Mouse (Mus musculus) intestine, embryonic 14.5 days (tissue): Measurements from ENCODE around the gene Phf23. TPM values are rescaled to one million over a fixed set of nuclear protein-coding genes. Genes with fewer than 3 reads are reported as not detected.

Experiments used
- ATAC-seq: fragments of 200-750 bp; cut with Nextera tagmentation; replicated peaks from 2 replicates; pipeline ENCODE4 v1.8.0; 2017; ENCODE audit warnings: low read depth, moderate number of reproducible peaks, moderate TSS enrichment, moderate library complexity; ENCODE audit not compliant: low FRiP score, low TSS enrichment
- DNase-seq: peaks from one replicate; pipeline ENCODE4 v3.0.0-alpha.2; 2018; ENCODE audit warnings: low spot score
- H3K27ac ChIP-seq: fragments of 300-500 bp; sonication (generic); 2 replicates; pipeline ENCODE4 v1.5.1; 2014; ENCODE audit warnings: low read depth, mild to moderate bottlenecking, control low read depth
- H3K27me3 ChIP-seq: fragments of 300-500 bp; sonication (generic); replicated peaks from 2 replicates; pipeline ENCODE4 v1.6.1; 2014; ENCODE audit warnings: low read length, control low read depth; ENCODE audit not compliant: control insufficient read depth, insufficient read depth
- H3K36me3 ChIP-seq: fragments of 300-500 bp; sonication (generic); 2 replicates; pipeline ENCODE4 v1.6.1; 2014; ENCODE audit warnings: low read length, control low read depth; ENCODE audit not compliant: control insufficient read depth, insufficient read depth
- H3K4me1 ChIP-seq: fragments of 300-500 bp; sonication (generic); replicated peaks from 2 replicates; pipeline ENCODE4 v1.6.1; 2014; ENCODE audit warnings: low read length, control low read depth, mixed read lengths; ENCODE audit not compliant: control insufficient read depth, insufficient read depth
- H3K4me2 ChIP-seq: fragments of 300-500 bp; sonication (generic); 2 replicates; pipeline ENCODE4 v1.6.1; 2014; ENCODE audit warnings: low read length
- H3K4me3 ChIP-seq: fragments of 300-500 bp; sonication (generic); 2 replicates; pipeline ENCODE4 v1.5.1; 2014; ENCODE audit warnings: low read depth, low read length, control low read depth, mixed read lengths
- H3K9ac ChIP-seq: fragments of 300-500 bp; sonication (generic); 2 replicates; pipeline ENCODE4 v1.6.1; 2014; ENCODE audit warnings: mild to moderate bottlenecking, low read length
- H3K9me3 ChIP-seq: fragments of 300-500 bp; sonication (generic); 2 replicates; pipeline ENCODE4 v1.6.1; 2016; ENCODE audit warnings: low read length, control low read depth; ENCODE audit not compliant: control insufficient read depth
- WGBS: fragments of 180-500 bp; shearing (Covaris S2); extraction: QIAGEN DNeasy Blood & Tissue Kit; methylation state at CpG from one replicate; pipeline ENCODE4 v1.1.7; 2014; 5-methylcytosine and 5-hydroxymethylcytosine counted together
- polyA plus RNA-seq: library from polyadenylated mRNA; unstranded; fragments of >200 nt; fragmentation: Nextera tagmentation; extraction: Ambion mirVana; gene quantifications from 2 replicates; pipeline ENCODE4 v1.2.1, GENCODE M21; 2014

Phf23 gene
- polyA plus RNA-seq, 1 experiment from 2014 or later, result 37.6 TPM

DNA sequence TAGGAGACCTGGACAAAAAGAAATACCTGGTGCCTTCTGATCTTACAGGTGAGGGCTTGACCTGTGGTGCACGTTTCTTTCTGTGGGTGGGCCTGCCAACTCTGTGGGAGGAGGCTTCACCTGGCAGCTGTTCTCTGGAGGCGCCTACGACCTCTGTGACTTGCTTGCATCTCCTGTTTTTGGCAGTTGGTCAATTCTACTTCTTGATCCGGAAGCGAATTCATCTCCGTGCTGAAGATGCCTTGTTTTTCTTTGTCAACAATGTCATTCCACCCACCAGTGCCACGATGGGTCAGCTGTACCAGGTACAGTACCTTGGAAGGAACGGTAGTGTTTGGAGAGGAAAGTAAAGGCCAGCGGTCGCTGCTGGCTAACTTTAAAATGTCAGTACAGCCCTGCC, 3.2 kb upstream of the Phf23 start:
- Histone ChIP-seq H3K9ac (peak overlapping the region; percentile 83), H3K9me3 (no peaks in the 10 kb centered on the region), H3K36me3 (peaks cover 46% of the 10 kb centered on the region), H3K4me1 (peaks cover 13% of the 10 kb centered on the region), H3K4me3 (peak overlapping the region; percentile 78), H3K4me2 (peak overlapping the region; percentile 71), H3K27me3 (no peaks in the 10 kb centered on the region), H3K27ac (no peak overlapping the region)
- no peak for ATAC-seq
- WGBS, result 75% methylated on average over 10 of the region's 10 CpGs
- DNase-seq, result no peak

DNA sequence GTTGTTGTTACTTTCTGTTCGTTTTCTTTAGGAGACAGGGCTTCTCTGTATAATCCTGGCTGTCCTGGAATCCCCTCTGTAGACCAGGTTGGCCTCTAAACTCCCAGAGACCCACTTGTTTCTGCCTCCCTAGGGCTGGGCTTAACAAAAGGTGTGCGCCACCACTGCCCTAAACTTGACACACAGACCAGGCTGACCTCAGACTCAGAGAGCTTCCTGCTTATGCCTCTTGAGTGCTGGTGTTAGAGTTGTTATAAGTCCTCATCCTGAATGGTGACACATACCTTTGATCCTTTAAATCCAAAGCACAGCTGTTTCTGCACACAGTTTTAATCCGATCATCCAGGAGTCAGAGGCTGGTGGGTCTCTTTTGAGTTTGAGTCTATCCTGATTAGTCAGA, 2.6 kb upstream of the Phf23 start:
- peak overlapping the region; percentile 71 for H3K4me2 ChIP-seq
- H3K9me3 ChIP-seq, result no peaks in the 10 kb centered on the region
- H3K4me1 ChIP-seq, result peaks cover 18% of the 10 kb centered on the region
- H3K27me3 ChIP-seq, result no peaks in the 10 kb centered on the region
- H3K27ac ChIP-seq, result no peak overlapping the region
- no peak for ATAC-seq
- H3K36me3 ChIP-seq, result peaks cover 45% of the 10 kb centered on the region
- H3K4me3 ChIP-seq, result peak overlapping the region; percentile 78
- WGBS, result 85% methylated on average over 3 of the region's 3 CpGs
- H3K9ac ChIP-seq, result peak overlapping the region; percentile 83; the same call in 1 of the 2 replicates
- no peak for DNase-seq

DNA sequence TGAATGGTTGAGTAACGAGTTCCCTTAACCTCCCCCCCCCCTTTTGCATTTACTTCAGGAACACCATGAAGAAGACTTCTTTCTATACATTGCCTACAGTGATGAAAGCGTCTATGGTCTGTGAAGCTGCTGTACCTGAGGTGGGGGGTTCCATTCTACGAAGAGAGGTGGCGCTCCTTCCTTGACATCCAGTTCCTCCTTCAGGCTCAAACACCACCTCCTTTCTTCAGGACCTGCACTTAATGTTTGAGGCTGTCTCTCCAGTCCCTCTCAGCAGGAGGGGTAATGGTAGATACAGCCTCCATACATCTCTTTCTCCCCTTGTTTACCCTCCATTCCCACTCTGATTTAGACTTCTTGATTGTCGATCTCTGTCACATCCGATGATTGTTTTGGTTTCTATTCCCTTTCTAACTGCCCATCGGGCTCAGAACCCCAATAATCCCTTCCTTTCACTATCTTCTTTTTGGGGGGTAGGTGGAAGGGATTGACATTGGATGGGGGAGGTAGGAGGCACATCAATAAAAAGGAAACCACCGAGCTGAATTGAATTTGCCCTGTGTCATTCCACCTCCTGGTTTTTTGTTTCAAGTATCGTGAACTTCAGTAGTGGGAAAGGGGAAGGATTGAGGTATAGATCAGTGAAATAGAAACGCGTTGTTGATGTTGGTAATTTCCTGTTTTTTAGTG, 1.0 kb upstream of the Phf23 start:
- DNase-seq (no peak), ATAC-seq (no peak)
- H3K9ac ChIP-seq, result no peak overlapping the region
- no peak overlapping the region; the same call in 1 of the 2 replicates for H3K27ac ChIP-seq
- no peaks in the 10 kb centered on the region for H3K9me3 ChIP-seq
- no peaks in the 10 kb centered on the region for H3K27me3 ChIP-seq
- H3K4me2 ChIP-seq, result peak overlapping the region; percentile 38; the same call in 1 of the 2 replicates
- H3K4me1 ChIP-seq, result peaks cover 21% of the 10 kb centered on the region
- peaks cover 45% of the 10 kb centered on the region for H3K36me3 ChIP-seq
- 84% methylated on average over 11 of the region's 11 CpGs for WGBS
- H3K4me3 ChIP-seq, result 0 out of 2 replicates have a peak overlapping the region, but pooled peaks have one; percentile 77

DNA sequence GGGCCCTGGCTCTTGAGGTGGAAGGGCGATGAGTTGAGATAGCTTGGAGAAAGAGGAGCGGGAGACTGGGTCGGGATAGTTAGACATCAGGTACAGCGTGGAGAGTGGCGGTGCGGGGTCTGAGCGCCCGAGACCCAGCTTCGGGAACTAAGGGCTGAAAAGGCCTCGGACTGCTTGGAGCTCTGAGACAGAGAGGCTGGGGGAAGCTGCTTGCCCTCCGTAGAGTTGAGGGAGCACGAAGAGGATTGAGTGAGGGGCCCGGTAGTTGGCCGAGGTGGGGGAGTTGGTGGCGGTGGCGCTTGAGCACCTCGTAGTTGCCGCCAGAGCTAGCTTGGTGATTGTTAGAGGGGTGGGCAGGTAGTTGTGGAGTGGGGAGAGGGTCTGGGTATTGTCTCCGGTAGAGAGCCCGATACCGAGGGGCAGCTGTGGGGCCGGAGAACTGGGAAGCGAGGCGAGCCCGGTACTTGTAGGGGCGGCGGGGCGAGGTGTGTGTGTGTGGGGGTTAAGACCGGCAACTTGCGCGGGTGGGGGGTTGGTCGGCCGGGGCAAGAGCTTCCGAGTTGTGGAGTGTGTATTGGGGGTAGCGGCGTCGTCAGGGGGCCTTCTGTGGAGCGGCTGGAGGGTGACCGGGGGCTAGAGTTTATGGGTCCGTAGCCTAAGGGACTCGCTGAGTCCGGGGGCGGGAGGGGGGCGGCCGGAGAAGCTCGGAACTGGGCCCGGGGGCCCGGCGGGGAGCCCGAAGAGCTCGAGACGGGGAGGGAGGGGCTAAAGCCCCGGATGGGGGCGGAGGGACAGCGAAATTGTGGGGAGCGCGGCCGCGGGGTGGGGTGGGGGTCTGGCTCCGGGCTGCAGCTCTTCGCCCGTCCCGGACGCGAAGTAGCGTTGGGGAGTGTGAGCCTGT, 834 bp downstream of the Phf23 start:
- H3K9me3 ChIP-seq, result no peaks in the 10 kb centered on the region
- peaks cover 23% of the 10 kb centered on the region for H3K4me1 ChIP-seq
- ATAC-seq (peak; percentile 2), DNase-seq (peak; percentile 78)
- under 1% methylated on average over 64 of the region's 66 CpGs for WGBS
- peak overlapping the region; percentile 57 for H3K4me2 ChIP-seq
- H3K4me3 ChIP-seq, result peak overlapping the region; percentile 77
- no peaks in the 10 kb centered on the region for H3K27me3 ChIP-seq
- H3K9ac ChIP-seq, result peak overlapping the region; percentile 88
- H3K27ac ChIP-seq, result peak overlapping the region; percentile 98
- peaks cover 41% of the 10 kb centered on the region for H3K36me3 ChIP-seq

DNA sequence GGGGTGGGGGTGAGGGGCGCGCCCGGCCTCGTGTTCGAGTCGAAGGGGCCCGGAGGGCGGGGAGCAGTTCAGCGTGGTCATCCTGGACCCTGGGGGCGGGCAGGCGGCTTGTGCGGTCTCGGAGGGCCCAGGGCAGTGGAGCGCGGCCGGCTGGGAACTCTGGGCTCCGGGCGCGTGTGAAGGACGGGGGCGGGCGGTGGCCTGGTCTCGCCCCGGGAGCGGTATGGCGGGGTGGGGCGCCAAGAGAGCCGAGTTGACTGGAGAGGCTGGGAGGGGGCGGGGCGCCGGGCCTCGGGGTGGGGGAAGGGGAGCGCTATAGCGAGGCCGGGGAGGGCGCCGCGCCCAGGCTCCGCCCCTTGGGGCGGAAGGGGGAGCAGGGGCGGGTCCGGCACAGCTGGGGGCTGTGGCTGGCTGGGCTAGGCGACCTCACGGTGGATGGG, 1.5 kb downstream of the Phf23 start:
- H3K27me3 ChIP-seq, result no peaks in the 10 kb centered on the region
- DNase-seq, result peak; percentile 91
- peak overlapping the region; percentile 88 for H3K9ac ChIP-seq
- peak overlapping the region; percentile 77 for H3K4me3 ChIP-seq
- peaks cover 30% of the 10 kb centered on the region for H3K4me1 ChIP-seq
- peak overlapping the region; percentile 57 for H3K4me2 ChIP-seq
- H3K9me3 ChIP-seq, result no peaks in the 10 kb centered on the region
- ATAC-seq, result peak; percentile 54
- WGBS, result under 1% methylated on average over 42 of the region's 44 CpGs
- H3K27ac ChIP-seq, result peak overlapping the region; percentile 98
- H3K36me3 ChIP-seq, result peaks cover 41% of the 10 kb centered on the region

DNA sequence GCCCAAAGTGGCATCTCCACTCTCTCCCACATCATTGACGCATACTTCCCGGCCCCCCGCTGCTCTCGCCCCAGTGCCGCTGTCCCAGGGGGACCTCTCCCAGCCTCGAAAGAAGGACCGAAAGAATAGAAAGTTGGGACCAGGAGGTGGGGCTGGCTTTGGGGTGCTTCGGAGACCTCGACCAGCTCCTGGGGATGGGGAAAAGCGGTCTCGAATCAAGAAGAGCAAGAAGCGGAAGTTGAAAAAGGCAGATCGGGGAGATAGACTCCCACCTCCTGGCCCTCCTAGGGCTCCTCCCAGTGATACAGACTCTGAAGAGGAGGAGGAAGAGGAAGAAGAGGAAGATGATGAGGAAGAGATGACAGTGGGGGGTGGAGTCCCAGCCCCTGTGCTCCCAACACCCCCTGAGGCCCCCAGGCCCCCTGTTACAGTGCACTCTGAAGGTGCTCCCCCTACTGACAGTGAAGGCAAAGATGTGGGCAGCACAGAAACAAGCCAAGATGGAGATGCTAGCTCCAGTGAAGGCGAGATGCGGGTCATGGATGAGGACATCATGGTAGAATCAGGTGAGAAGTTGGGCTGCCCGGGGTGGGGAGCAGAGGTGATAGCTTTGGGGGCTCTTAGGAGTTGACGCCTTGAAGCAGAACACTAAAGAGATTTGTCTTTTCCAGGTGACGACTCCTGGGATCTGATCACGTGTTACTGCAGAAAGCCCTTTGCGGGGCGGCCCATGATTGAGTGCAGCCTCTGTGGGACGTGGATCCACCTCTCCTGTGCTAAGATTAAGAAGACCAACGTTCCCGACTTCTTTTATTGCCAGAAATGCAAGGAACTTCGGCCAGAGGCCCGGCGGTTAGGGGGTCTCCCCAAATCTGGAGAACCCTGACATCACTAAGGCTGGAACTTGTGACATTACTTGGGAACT, 3.3 kb downstream of the Phf23 start:
- no peak for ATAC-seq
- H3K4me3 ChIP-seq, result no peak overlapping the region

DNA sequence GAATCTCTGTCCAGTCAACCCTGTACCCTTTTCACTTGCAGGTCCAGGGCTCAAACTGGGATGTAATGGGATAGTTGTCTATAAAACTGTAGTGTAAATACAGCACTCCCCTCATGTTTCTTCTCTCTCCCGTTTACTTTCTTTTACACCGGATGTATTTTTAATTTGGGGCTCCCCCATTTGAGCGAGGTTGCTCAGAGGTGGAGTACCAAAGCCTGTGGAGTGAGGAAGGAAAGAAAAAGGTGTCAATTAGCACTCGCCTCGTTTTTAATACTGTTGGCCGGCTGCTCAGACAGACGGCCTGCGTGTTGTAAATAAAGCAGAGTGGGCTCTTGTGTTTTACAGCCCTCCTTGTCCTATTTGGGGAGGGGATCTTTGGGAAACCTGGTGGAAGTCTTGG, 4.1 kb downstream of the Phf23 start:
- peaks cover 30% of the 10 kb centered on the region for H3K4me1 ChIP-seq
- DNase-seq (no peak), ATAC-seq (no peak)
- H3K4me2 ChIP-seq, result no peak overlapping the region
- no peaks in the 10 kb centered on the region for H3K9me3 ChIP-seq
- WGBS, result 78% methylated on average over 8 of the region's 8 CpGs
- H3K27ac ChIP-seq, result no peak overlapping the region; the same call in 1 of the 2 replicates
- H3K27me3 ChIP-seq, result no peaks in the 10 kb centered on the region
- peaks cover 26% of the 10 kb centered on the region for H3K36me3 ChIP-seq
- H3K4me3 ChIP-seq, result no peak overlapping the region
- H3K9ac ChIP-seq, result no peak overlapping the region

More for the DNA sequence above, 3.3 kb downstream of the Phf23 start:
- no peak overlapping the region for H3K27ac ChIP-seq
- H3K4me1 ChIP-seq, result peaks cover 30% of the 10 kb centered on the region
- H3K27me3 ChIP-seq, result no peaks in the 10 kb centered on the region
- H3K36me3 ChIP-seq, result peaks cover 34% of the 10 kb centered on the region
- no peak overlapping the region for H3K4me2 ChIP-seq
- H3K9ac ChIP-seq, result no peak overlapping the region
- no peaks in the 10 kb centered on the region for H3K9me3 ChIP-seq
- DNase-seq, result no peak
- 91% methylated on average over 27 of the region's 27 CpGs for WGBS

DNA sequence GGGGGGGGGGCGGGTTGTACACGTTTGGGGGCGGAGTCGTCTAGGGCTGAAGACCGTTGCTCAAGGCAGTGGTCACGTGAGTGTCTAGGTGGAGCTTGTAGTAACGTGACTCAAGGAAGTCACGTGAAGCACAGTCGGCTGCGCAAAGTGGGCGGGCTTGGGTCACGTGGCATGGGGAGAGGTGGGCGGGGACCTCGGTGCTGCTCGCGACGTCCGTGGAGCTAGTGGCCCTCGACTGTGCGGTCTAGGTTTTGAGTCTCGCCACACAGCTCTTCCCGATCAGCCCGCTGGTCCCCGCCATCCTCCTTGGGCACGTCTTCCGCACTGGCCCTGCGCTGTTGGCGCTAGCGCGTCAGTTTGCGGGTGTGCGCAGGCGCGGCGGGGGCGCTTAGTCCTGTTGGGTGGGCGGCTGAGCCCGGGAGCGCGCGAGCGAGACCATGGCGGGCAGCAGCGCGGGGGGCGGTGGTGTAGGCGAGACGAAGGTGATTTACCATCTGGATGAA, 4.9 kb downstream of the Phf23 start, which contains the start of gene Dvl2:
Gene Dvl2, plus strand, starts transcription at position 200 of the 503 bp plus-strand sequence.
- peak within 1 kb of the TSS; percentile 92 for H3K27ac ChIP-seq
- DNase-seq (peak; percentile 93), ATAC-seq (peak; percentile 65)
- peak within 1 kb of the TSS; percentile 82 for H3K4me3 ChIP-seq
- under 1% methylated on average over 48 of the region's 48 CpGs for WGBS
- H3K4me1 ChIP-seq, result peaks cover 30% of the 10 kb centered on the region
- no peaks in the 10 kb centered on the region for H3K27me3 ChIP-seq
- peak within 1 kb of the TSS; percentile 67 for H3K9ac ChIP-seq
- peak within 1 kb of the TSS; percentile 93 for H3K4me2 ChIP-seq
- H3K36me3 ChIP-seq, result peaks cover 32% of the 10 kb centered on the region
- H3K9me3 ChIP-seq, result no peaks in the 10 kb centered on the region
